Mouse (Mus musculus) megakaryocyte, embryonic 14.5 days (primary cell): ENCODE data around the gene Brca1. TPM values are rescaled to one million over a fixed set of nuclear protein-coding genes. Genes with fewer than 3 reads are reported as not detected.
"Not testable (repeated sequence)": the region's sequence is repeated elsewhere in the genome, so short reads cannot be mapped to it uniquely, and the experiment has no call there.

Experiments used
- H3K27me3 ChIP-seq: replicated peaks from 2 replicates; pipeline ENCODE3; 2012; ENCODE audit warnings: inconsistent platforms
- H3K36me3 ChIP-seq: replicated peaks from 2 replicates; pipeline ENCODE3; 2012; ENCODE audit warnings: low read length, inconsistent platforms, mixed read lengths
- H3K4me1 ChIP-seq: 2 replicates; pipeline ENCODE4 v1.6.1; 2012; ENCODE audit warnings: inconsistent platforms
- H3K4me3 ChIP-seq: replicated peaks from 2 replicates; pipeline ENCODE3; 2012; ENCODE audit warnings: moderate library complexity, mild to moderate bottlenecking, inconsistent platforms
- H3K9me3 ChIP-seq: 2 replicates; pipeline ENCODE4 v1.6.1; 2012; ENCODE audit warnings: inconsistent platforms
- FLI1 ChIP-seq: IDR thresholded peaks from 2 replicates; pipeline ENCODE4 v1.6.1; 2012; ENCODE audit warnings: low read length, inconsistent platforms, mixed read lengths
- GATA1 ChIP-seq: IDR thresholded peaks from 3 replicates; pipeline ENCODE4 v1.6.1; 2012; ENCODE audit warnings: mixed read lengths, low read length, inconsistent platforms, borderline replicate concordance
- polyA plus RNA-seq: library from polyadenylated mRNA; stranded (reverse); fragments of >175 nt; gene quantifications from 2 replicates; pipeline ENCODE4 v1.2.3, GENCODE M21; 2012; ENCODE audit warnings: low replicate concordance; ENCODE audit not compliant: insufficient read depth

Gene Brca1
- polyA plus RNA-seq, 1 experiment, result 1.9 TPM

GRCm38 (mm10) chr11:101474298-101474697 is 77.5 kb downstream of the Brca1 start:
- TF ChIP-seq FLI1 (no peak), GATA1 (no peak)
- peaks cover 6% of the 10 kb centered on the region for H3K4me1 ChIP-seq

GRCm38 (mm10) chr11:101473686-101474085 is 78.1 kb downstream of the Brca1 start:
- not testable (repeated sequence) for H3K9me3 ChIP-seq, H3K36me3 ChIP-seq, H3K4me3 ChIP-seq, H3K4me1 ChIP-seq
- H3K27me3 ChIP-seq, result peaks cover 63% of the 10 kb centered on the region

More at GRCm38 (mm10) chr11:101474298-101474697, 77.5 kb downstream of the Brca1 start:
- no peak overlapping the region for H3K4me3 ChIP-seq
- H3K36me3 ChIP-seq, result no peaks in the 10 kb centered on the region
- no peaks in the 10 kb centered on the region for H3K9me3 ChIP-seq
- peaks cover 65% of the 10 kb centered on the region for H3K27me3 ChIP-seq

- H3K27me3 ChIP-seq, result peaks cover 65% of the 10 kb centered on the region
These were observed 79.4 kb downstream of the Brca1 start for GRCm38 (mm10) chr11:101472336-101472735.

DNA sequence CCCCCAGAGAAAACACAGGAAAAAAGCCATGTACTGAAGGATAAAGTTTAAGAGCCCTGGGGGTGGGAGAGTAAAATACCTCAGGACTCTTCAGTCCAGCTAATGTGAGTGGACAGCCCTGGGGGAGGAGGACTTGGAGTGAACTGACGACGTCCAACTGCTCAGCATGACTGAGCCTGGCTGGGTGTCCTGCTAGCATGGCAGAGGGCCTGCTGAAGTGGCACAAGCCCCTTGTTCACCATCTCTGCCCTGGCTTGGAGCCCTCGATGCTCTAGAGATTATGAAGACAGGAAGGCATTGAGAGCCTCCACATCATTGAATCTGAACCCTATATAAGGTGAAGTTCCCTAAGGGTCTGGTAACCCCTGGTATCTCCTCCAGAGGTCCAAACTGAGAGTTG is 79.8 kb downstream of the Brca1 start:
- peaks cover 20% of the 10 kb centered on the region for H3K4me1 ChIP-seq
- no peak for TF ChIP-seq GATA1
- no peak for TF ChIP-seq FLI1
- H3K27me3 ChIP-seq, result peaks cover 62% of the 10 kb centered on the region

More at GRCm38 (mm10) chr11:101472336-101472735, 79.4 kb downstream of the Brca1 start:
- H3K9me3 ChIP-seq, result no peaks in the 10 kb centered on the region
- no peaks in the 10 kb centered on the region for H3K36me3 ChIP-seq
- peaks cover 16% of the 10 kb centered on the region for H3K4me1 ChIP-seq
- no peak for TF ChIP-seq GATA1
- no peak for TF ChIP-seq FLI1
- H3K4me3 ChIP-seq, result no peak overlapping the region

DNA sequence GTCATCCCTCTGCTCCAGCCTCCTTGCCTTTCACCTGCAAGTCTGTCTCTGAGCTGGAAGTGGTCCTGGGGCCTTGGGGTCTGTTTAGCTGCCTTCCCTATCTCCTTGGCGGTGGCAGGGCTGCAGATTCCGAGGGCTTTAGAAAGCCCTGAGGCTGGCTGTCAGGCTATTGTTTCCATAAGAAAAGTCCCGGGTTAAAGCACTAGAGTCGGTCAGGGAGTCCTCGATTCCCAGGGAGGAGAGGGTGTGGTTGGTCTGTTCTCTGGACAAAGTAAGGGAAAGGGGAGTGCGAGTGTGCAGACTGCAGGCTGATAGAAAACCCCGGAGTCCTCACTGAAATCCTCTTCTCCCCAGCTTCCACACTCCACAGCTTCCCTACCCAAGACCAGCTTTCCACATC is 81.5 kb downstream of the Brca1 start:
- Histone ChIP-seq H3K4me1 (peaks cover 37% of the 10 kb centered on the region), H3K36me3 (no peaks in the 10 kb centered on the region), H3K9me3 (no peaks in the 10 kb centered on the region), H3K27me3 (peaks cover 64% of the 10 kb centered on the region), H3K4me3 (no peak overlapping the region)
- no peak for TF ChIP-seq FLI1
- no peak for TF ChIP-seq GATA1

More for the DNA sequence above, 79.8 kb downstream of the Brca1 start:
- Histone ChIP-seq H3K4me3 (no peak overlapping the region), H3K9me3 (no peaks in the 10 kb centered on the region), H3K36me3 (no peaks in the 10 kb centered on the region)

DNA sequence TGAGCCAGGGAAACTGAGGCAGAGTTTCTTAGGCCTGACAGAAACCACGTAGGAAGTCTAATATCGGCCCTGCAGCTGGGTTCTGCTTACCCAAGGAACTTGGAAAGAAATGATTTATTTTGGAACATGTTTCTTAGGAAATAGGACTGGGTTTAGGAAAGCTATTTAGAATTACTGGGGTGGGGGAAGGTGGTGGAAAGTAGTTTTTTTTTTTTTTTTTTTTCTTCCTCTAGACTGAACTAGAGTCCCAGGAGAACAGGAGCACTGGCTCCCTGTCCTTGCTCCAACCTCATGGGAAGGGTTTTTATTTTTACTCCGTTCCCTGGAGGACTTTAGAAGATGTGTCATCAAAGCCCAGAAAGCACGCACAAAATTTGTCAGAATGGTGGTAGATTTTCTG is 82.6 kb downstream of the Brca1 start:
- Histone ChIP-seq H3K4me3 (no peak overlapping the region), H3K4me1 (peaks cover 48% of the 10 kb centered on the region), H3K27me3 (peaks cover 62% of the 10 kb centered on the region), H3K9me3 (no peaks in the 10 kb centered on the region), H3K36me3 (no peaks in the 10 kb centered on the region)
- TF ChIP-seq GATA1 (no peak), FLI1 (no peak)

DNA sequence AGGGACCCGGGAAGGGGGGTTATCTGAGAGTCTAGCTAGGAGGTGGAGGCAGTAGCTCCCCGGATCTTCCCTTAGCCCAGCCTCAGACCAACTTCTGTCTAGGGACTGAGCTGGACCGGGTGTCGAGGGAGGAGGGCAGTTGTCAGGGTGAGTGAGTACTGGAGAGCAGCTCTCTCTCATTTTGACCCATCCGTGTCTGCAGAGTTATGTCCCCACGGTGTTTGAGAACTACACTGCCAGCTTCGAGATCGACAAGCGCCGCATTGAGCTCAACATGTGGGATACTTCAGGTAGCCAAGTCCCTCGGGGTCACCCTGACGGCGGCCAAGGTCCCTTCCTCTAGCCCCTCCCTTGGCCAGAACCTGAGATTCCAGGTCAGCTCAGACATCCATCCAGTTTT is 83.0 kb downstream of the Brca1 start:
- peak overlapping the region; percentile 96 for H3K4me3 ChIP-seq
- TF ChIP-seq GATA1 (no peak), FLI1 (no peak)
- H3K36me3 ChIP-seq, result no peaks in the 10 kb centered on the region
- H3K27me3 ChIP-seq, result peaks cover 60% of the 10 kb centered on the region
- peaks cover 52% of the 10 kb centered on the region for H3K4me1 ChIP-seq
- H3K9me3 ChIP-seq, result no peaks in the 10 kb centered on the region

- TF ChIP-seq FLI1 (no peak), GATA1 (no peak)
- no peaks in the 10 kb centered on the region for H3K36me3 ChIP-seq
- H3K27me3 ChIP-seq, result peaks cover 58% of the 10 kb centered on the region
- H3K4me3 ChIP-seq, result peak overlapping the region; percentile 96
- H3K9me3 ChIP-seq, result no peaks in the 10 kb centered on the region
- peaks cover 56% of the 10 kb centered on the region for H3K4me1 ChIP-seq
These were observed 83.5 kb downstream of the Brca1 start for GRCm38 (mm10) chr11:101468263-101468688.

DNA sequence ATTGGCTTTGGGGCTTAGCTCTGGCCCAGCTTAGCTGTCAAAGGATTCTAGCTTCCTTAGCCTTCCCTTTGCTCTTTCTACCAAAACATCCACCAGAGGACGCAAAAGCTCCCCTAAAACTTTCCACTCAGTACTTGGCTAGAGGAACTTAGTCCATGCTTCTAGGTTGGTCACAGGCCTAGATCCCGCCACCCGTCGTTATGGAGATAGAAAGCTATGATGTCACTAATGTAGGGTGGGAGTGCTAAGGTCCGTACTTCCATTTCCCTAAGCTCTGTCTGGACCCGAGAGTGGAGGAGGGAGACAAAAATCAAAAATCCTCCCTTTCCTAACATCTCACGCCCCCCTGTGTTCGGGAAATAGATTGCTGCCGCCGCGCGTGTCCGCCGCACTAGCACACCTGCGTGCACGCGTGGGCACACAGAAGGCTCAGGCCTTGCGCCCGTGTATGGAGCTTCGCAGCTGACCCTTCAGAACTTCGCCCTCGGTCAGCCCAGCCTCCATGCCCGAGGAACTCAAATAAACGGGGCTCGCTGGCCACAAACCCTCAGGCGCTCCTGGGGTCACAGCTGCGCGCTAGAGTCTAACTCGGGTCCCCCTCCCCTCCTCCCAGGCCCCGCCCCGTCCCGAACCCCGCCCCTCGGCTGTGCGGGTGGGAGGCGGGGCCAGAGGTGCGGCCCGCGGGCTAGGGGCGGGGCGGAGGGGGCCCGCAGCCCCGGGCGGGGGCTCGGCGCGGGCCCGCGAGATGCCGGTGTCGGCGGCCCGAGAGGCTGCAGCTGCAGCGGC is 84.1 kb downstream of the Brca1 start:
- peaks cover 2% of the 10 kb centered on the region for H3K36me3 ChIP-seq
- no peaks in the 10 kb centered on the region for H3K9me3 ChIP-seq
- peak overlapping the region; percentile 96 for H3K4me3 ChIP-seq
- TF ChIP-seq GATA1 (no peak), FLI1 (no peak)
- peaks cover 52% of the 10 kb centered on the region for H3K27me3 ChIP-seq
- peaks cover 63% of the 10 kb centered on the region for H3K4me1 ChIP-seq

DNA sequence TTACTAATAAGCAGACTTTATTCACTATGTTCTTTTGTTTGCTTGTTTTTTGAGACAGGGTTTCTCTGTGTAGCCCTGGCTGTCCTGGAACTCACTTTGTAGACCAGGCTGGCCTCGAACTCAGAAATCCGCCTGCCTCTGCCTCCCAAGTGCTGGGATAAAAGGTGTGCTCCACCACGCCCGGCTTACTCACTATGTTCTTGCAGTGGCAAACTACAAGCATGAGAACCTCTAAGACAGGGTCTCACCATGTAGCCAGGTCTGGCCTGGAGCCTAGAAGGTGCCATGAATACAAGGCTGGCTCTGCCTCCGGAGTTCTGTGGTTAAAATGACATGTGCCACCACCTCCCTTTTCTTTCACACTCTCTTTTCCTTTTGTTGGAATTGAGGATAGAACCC is 85.2 kb downstream of the Brca1 start:
- not testable (repeated sequence) for H3K9me3 ChIP-seq
- peaks cover 43% of the 10 kb centered on the region for H3K27me3 ChIP-seq
- H3K36me3 ChIP-seq, result peaks cover 13% of the 10 kb centered on the region
- peaks cover 69% of the 10 kb centered on the region for H3K4me1 ChIP-seq
- peak overlapping the region; percentile 97 for H3K4me3 ChIP-seq
